Mouse (Mus musculus): ENCODE data around the gene Slc30a3.

GRCm38 (mm10) chr5:31137658-31138057 is 29.6 kb upstream of the Slc30a3 start:
- TF ChIP-seq CTCF (IDR thresholded peaks at IDR 0.05; ENCODE audit: borderline replicate concordance, insufficient read depth, low read length): no peak
- TF ChIP-seq POLR2A (IDR thresholded peaks at IDR 0.05; ENCODE audit: low read depth, low read length): no peak

Data from embryonic fibroblast, embryonic 13.5 days (primary cell).